Mouse (Mus musculus): ENCODE measurements at regions not wholly inside any gene's neighbourhood (a gene's known extent, or its start where the extent isn't known, plus 50 kb on each side); places are given as distances from the start of the nearest gene placed in this dataset.

DNA sequence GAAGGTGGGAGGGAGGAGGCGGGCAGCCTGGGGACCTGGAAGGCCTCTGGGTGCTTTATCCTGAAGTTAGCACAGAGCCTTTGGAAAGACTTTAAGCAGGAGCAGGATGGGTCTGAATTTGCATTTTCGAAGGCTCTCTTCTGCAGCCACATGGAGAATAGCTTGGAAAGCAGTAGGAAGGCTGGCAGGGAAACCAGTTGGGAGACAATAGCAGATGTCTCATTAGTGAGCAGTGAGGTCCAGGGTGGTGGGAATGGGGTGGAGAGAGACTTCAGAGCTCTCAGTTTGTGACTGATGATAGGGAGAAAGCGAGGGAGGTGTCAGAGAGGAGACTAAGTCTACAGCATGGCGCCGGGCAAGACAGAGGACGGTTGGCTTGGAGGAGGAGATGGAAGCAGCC lies 199.1 kb downstream of the Cbln1 start:
- DNase-seq (ENCODE audit: low read depth), result no peak

GRCm38 (mm10) chr8:87270525-87271187 lies 201.8 kb downstream of the Cbln1 start:
- DNase-seq (ENCODE audit: low read depth), result no peak

DNA sequence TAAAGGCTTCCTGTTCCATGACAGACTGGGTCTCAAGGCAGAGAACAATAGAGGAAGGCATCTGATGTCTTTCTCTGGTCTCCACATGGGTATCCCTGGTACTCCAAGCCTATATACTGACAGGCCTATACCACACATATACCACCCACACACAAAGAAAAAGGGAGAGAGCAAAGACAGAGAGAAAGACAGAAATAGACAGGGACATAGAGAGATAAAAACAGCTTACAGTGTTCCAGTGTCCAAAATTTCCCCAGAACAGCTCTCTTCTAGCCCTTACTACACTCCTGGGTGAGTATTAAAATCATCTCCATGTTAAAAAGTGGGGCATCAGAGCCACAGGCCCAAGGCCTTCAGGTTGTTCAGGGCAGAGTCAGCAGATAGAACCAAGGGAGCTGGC lies 204.2 kb downstream of the Cbln1 start:
- DNase-seq (ENCODE audit: low read depth), result no peak

DNA sequence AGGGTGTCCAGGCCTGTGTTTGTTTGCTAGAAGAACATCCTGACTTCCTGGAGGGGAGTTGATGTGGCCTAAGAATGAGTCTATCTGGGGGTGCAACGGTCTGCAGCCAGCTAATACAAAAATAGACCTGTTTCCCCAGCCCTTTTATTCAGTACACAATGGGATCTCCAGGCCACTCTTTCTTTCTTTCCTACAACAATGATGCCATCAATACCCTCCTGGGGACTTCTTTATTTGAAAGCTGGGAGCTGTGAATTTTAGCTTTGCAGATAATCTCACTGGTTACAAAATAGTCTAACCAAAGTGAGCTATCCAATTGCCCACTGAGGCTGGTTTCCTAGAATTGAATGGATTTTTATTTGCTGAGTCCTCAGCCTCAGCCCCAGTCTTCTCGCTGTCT lies 207.4 kb downstream of the Cbln1 start:
- DNase-seq (ENCODE audit: low read depth), result no peak

DNA sequence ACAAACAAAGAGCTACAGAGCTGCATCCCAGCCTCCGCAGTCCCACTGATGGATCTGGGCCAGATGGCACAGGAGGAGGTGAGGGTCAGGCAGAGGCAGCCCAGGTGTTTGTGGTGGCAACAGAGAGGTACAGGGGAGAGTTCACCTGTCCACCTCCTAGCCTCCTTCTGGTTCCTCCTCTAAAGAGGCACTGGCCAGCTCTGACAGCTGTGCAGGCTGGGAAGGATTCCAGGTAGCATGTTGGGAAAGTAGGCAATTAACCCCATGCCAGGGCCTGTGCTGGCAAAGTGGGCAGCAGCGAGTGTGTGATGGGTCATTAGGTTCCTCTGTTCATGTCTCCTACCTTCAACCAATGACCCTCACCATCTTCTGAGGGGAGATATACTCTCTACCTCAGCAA lies 212.1 kb downstream of the Cbln1 start:
- DNase-seq (ENCODE audit: low read depth), result no peak

DNA sequence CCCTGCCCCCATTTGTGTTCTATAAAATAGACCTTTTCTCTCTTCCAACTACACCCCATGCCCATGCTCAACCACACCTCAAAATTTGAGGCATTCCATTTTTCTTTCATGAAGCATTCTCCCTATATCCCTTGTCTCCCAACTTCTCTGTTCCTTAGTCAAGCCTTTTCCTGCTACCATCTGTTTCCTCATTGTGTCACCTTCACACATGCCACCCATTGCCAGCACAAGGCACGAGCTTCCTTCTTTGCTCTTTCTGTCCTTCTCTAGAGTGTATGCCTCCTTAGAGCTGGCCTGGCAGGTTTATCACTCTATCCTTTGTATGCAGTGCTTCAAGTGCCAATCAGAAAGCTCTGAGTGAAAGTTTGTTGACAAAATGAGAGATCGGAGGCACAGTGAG lies 229.7 kb downstream of the Cbln1 start:
- DNase-seq (ENCODE audit: low read depth), result no peak

DNA sequence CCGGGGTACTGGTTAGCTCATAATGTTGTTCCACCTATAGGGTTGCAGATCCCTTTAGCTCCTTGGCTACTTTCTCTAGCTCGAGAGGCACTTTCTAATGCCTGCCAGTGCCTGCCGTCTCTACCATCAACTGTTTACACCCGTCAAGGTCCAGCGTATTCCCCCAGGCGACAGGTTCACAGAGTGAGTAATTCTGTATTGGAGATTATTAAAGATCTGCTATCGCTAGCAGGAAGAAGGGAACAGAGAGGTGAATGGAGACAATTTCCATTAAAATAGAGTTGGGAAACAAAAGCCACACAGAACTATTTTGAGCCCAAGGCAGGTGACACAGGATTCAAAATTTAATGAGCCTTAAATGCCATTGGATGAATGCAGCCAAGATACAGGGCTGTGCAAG lies 235.2 kb downstream of the Cbln1 start:
- DNase-seq (ENCODE audit: low read depth), result no peak

DNA sequence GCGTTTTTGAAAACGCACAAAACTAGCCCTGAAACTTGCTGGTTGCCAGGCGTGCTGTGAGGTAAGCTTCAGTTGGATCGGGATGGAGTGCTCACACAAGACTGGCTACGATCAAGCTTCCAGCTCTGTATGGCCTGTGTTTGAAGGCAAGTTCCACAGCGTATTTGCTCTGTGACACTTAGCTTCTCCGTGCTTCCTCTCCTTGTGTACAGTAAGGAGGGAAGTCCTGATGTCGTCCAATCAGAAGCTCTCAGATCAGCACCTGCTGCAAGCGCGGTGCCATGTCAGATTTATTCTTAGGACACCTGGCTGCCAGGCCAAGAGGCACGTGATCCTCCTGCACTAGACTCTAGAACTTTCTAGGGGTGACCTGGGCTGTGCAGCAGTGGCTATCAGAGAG lies 236.0 kb downstream of the Cbln1 start:
- DNase-seq (ENCODE audit: low read depth), result no peak

GRCm38 (mm10) chr8:87235341-87236075 lies 236.9 kb downstream of the Cbln1 start:
- DNase-seq (ENCODE audit: low read depth), result no peak

DNA sequence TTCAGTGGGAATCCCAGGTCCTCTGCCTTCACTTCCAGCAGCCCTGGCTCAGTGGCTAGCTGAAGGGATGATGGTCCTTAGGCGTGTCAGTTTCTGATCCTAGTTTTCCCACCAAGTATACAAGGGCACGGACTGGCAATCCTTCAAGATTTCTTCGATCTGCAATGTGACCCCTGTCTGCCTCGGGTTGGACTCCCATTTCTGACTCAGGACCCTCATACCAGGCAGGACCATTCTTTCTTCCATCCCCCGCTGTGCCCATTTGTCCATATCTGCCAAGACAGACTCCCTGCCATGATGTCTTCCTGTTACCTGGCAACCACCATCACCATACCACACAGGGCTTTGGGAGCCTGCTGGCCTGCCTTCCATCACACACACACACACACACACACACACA lies 238.1 kb downstream of the Cbln1 start:
- no peak for DNase-seq (ENCODE audit: low read depth)

- no peak for DNase-seq (ENCODE audit: low read depth)
Observed at GRCm38 (mm10) chr8:87233805-87234331, 238.5 kb downstream of the Cbln1 start.

GRCm38 (mm10) chr8:87231762-87232161 lies 240.6 kb downstream of the Cbln1 start:
- no peak for DNase-seq (ENCODE audit: low read depth)

DNA sequence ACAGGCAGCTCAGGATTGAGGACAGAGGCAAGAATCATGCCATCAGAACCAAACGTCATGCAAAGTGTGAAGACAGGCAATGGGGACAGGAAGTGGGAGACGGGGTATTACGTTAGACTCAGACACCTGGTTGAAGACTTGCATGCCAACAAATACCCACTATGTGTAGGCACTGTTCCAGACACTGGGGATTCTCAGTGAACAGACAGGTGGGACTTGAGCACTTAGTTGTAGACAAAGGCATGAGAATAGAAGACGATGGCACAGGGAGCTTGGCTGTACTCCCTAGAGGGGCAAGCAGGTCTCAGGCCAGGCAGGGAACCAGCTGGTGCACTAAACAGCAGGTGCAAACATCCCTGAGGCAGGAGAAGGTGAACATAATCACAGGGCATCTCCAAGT lies 242.3 kb downstream of the Cbln1 start:
- no peak for DNase-seq (ENCODE audit: low read depth)

- no peak for DNase-seq (ENCODE audit: low read depth)
Observed at GRCm38 (mm10) chr8:87229182-87229581, 243.2 kb downstream of the Cbln1 start.

- no peak for DNase-seq (ENCODE audit: low read depth)
Observed at GRCm38 (mm10) chr8:87228777-87229176, 243.6 kb downstream of the Cbln1 start.

DNA sequence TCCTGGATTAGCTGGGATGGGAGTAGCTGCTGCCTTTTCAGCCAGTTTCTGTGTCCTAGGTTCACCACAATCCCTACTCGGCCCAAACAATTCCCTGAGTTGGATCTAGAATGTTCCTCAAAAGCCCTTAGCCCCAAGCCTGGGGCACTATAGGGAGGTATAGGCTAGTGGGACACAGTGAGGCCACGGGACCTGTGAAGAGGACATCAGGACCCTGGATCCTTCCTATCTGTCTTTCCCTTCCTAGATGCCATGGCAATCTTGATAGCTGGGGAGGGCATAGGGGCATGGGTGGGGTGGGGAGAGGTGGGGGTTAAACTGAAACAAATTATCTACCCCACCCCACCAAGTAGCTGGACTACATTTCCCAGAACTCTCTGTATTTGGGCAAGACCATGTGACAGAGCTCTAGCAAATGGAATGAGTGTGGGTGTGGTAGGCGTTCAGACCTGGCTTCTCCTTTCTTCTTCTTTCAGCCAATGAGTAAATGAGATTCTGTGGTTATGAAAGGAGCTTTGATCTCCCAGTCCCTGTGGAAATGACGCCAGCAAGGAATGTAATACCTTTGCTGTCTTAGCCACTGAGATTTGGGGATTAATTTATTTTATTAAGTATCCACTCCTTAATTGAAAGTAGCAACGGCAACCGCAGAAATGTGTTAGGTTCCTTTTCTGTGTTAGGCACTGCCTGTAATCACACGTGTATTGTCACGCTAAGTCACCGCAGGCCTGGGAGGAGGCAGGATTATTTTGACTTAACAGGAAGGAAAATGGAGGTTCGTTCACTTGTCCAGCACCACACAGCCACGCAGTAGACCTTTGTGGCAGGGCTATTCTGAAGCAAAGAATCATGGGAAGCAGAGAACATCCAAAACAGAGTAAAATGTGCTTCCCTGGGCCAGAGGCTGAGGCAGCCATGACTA lies 246.6 kb downstream of the Cbln1 start:
- DNase-seq (ENCODE audit: low read depth), result no peak

- no peak for DNase-seq (ENCODE audit: low read depth)
Observed at GRCm38 (mm10) chr8:87220581-87220980, 251.8 kb downstream of the Cbln1 start.

DNA sequence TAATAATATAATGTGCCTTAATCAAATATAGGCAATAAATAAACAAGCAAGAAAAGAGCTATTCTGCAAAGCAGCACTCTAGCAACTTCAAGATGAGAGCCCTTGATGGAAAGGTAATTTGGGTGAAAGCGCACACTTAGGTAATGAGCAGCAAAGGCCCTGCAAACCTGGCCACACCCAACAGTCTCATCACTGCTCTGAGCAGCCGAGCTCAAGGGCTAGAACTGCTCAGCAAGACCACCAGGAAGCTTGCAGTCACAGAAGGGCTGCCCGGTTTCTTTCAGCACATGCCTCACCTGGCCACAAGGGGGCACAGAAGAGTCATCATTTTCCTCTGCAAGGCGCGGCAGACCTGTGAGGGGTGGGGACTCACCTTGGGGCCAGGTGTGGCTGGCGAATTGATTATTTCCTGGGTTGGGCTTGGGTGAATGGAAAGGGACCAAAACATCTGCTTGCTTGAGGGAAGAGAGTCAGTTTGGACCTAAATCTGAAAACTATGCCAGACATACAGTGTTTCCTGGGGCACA lies 253.4 kb downstream of the Cbln1 start:
- DNase-seq (ENCODE audit: low read depth), result no peak

- DNase-seq (ENCODE audit: low read depth), result no peak
Observed at GRCm38 (mm10) chr8:87214962-87215361, 257.4 kb downstream of the Cbln1 start.

- no peak for DNase-seq (ENCODE audit: low read depth)
Observed at GRCm38 (mm10) chr8:87210546-87210945, 261.9 kb downstream of the Cbln1 start.

GRCm38 (mm10) chr8:87209295-87209694 lies 263.1 kb downstream of the Cbln1 start:
- no peak for DNase-seq (ENCODE audit: low read depth)

GRCm38 (mm10) chr8:87208036-87208435 lies 264.4 kb downstream of the Cbln1 start:
- no peak for DNase-seq (ENCODE audit: low read depth)
